Mouse (Mus musculus): ENCODE results near the gene Npas1. TPM values are rescaled to one million over a fixed set of nuclear protein-coding genes. Genes with fewer than 3 reads are reported as not detected.

The Npas1 gene
- polyA plus RNA-seq, 2 experiments = not detected

DNA sequence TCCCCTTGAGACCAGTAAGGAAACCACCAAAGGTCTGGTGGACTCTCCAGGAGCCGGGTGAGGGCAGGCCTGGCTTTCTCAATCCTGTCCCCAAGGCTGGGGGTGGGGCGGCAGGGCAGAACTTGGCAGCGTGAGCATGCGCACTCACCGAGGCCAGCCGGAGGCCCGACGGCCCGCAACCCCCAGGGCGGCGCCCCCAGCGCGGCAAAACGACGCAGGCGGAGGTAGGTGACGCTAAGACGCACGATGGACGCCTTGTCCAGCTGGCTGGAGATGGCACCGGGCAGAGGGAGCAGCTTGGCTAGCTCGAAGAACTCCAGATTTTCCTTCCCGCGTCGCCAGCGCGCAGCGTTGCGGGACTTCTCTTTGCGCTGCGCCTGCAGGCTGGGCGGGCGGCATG, 3.1 kb downstream of the Npas1 start:
- 4% methylated on average over 33 of the region's 33 CpGs for WGBS (ENCODE audit: insufficient replicate concordance)
- no peak for ATAC-seq (ENCODE audit: insufficient read depth)
- H3K36me3 ChIP-seq (replicated peaks; ENCODE audit: control insufficient read depth, insufficient read depth, low read depth) = no peaks in the 10 kb centered on the region
- no peak overlapping the region for H3K4me3 ChIP-seq (ENCODE audit: insufficient read depth in 1 of 2, low read depth in 2 of 2, low read length in 2 of 2)
- no peaks in the 10 kb centered on the region for H3K4me1 ChIP-seq (replicated peaks; ENCODE audit: control insufficient read depth in 2 of 2, insufficient read depth in 2 of 2, low read length in 1 of 2)
- no peak for DNase-seq (ENCODE audit: low read depth in 3 of 3, low spot score in 3 of 3)
- no peaks in the 10 kb centered on the region for H3K9me3 ChIP-seq (ENCODE audit: control insufficient read depth, low read length)
- TF ChIP-seq CTCF (IDR thresholded peaks at IDR 0.05; ENCODE audit: low read depth) (no peak), EP300 (IDR thresholded peaks at IDR 0.05; ENCODE audit: low read depth) (no peak)
- H3K27ac ChIP-seq = no peak overlapping the region
- H3K4me2 ChIP-seq (ENCODE audit: low read depth) = no peak overlapping the region; the same call in 1 of the 2 replicates
- H3K27me3 ChIP-seq (ENCODE audit: control insufficient read depth, insufficient read depth, low read length) = peaks cover 57% of the 10 kb centered on the region
- H3K9ac ChIP-seq (replicated peaks) = no peak overlapping the region

DNA sequence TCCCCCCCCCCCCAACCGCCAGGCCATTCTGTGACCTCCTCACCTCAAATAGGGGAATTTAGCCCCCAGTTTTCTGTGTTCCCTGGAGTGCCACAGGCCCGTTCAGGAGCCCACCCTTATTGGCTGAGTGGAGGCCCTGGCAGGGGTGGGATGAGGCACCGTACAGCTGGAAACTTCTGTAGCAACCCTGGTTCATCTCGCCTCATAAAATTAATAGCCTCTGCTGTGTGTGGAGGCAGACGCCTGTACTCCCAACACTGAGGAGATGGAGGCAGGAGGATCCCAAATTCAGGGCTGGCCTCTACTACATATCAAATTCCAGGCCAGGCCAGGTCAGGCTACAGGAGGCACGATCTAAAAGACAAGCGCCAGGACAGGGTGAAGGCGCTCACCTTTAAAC, 3.7 kb downstream of the Npas1 start:
- Histone ChIP-seq H3K9ac (replicated peaks) (no peak overlapping the region), H3K4me1 (replicated peaks; ENCODE audit: control insufficient read depth in 2 of 2, insufficient read depth in 2 of 2, low read length in 1 of 2) (no peaks in the 10 kb centered on the region), H3K4me2 (ENCODE audit: low read depth) (no peak overlapping the region), H3K36me3 (replicated peaks; ENCODE audit: control insufficient read depth, insufficient read depth, low read depth) (no peaks in the 10 kb centered on the region), H3K27me3 (ENCODE audit: control insufficient read depth, insufficient read depth, low read length) (peaks cover 57% of the 10 kb centered on the region), H3K9me3 (ENCODE audit: control insufficient read depth, low read length) (no peaks in the 10 kb centered on the region), H3K27ac (no peak overlapping the region), H3K4me3 (ENCODE audit: insufficient read depth in 1 of 2, low read depth in 2 of 2, low read length in 2 of 2) (no peak overlapping the region)
- ATAC-seq (ENCODE audit: insufficient read depth) (no peak), DNase-seq (ENCODE audit: low read depth in 3 of 3, low spot score in 3 of 3) (no peak)
- WGBS (ENCODE audit: insufficient replicate concordance) = 57% methylated on average over 8 of the region's 8 CpGs
- TF ChIP-seq EP300 (IDR thresholded peaks at IDR 0.05; ENCODE audit: low read depth) = no peak
- TF ChIP-seq CTCF (IDR thresholded peaks at IDR 0.05; ENCODE audit: low read depth) = no peak

- TF ChIP-seq CTCF (IDR thresholded peaks at IDR 0.05; ENCODE audit: low read depth) = no peak
- no peak for TF ChIP-seq EP300 (IDR thresholded peaks at IDR 0.05; ENCODE audit: low read depth)
- Histone ChIP-seq H3K4me2 (ENCODE audit: low read depth) (no peak overlapping the region), H3K27me3 (ENCODE audit: control insufficient read depth, insufficient read depth, low read length) (peaks cover 52% of the 10 kb centered on the region), H3K27ac (no peak overlapping the region), H3K36me3 (replicated peaks; ENCODE audit: control insufficient read depth, insufficient read depth, low read depth) (no peaks in the 10 kb centered on the region), H3K4me3 (ENCODE audit: insufficient read depth in 1 of 2, low read depth in 2 of 2, low read length in 2 of 2) (no peak overlapping the region), H3K9ac (replicated peaks) (no peak overlapping the region), H3K4me1 (replicated peaks; ENCODE audit: control insufficient read depth in 2 of 2, insufficient read depth in 2 of 2, low read length in 1 of 2) (no peaks in the 10 kb centered on the region), H3K9me3 (ENCODE audit: control insufficient read depth, low read length) (no peaks in the 10 kb centered on the region)
- ATAC-seq (ENCODE audit: insufficient read depth) = no peak
- DNase-seq (ENCODE audit: low read depth in 3 of 3, low spot score in 3 of 3) = no peak
- WGBS (ENCODE audit: insufficient replicate concordance) = 14% methylated on average over 17 of the region's 17 CpGs
These were observed 5.3 kb downstream of the Npas1 start for GRCm38 (mm10) chr7:16472116-16472709.

DNA sequence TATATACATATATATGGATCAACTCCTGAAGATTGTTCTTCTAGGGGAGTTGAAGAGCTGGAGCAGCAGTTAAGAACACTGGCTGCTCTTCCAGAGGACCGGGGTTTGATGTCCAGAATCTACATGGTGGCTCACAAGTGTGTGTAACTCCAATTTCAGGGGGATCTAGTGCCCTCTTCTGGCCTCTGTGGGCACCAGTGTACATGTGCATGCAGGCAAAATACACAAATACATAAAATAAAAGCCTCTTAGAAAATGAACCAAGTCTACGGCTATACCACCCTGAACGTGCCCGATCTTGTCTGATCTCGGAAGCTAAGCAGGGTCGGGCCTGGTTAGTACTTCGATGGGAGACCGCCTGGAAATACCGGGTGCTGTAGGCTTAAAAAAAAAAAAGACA, 6.0 kb downstream of the Npas1 start:
- TF ChIP-seq CTCF (IDR thresholded peaks at IDR 0.05; ENCODE audit: low read depth) (peak; percentile 44; the same call in 1 of the 2 replicates), EP300 (IDR thresholded peaks at IDR 0.05; ENCODE audit: low read depth) (no peak)
- Histone ChIP-seq H3K4me3 (ENCODE audit: insufficient read depth in 1 of 2, low read depth in 2 of 2, low read length in 2 of 2) (no peak overlapping the region), H3K4me2 (ENCODE audit: low read depth) (no peak overlapping the region), H3K9me3 (ENCODE audit: control insufficient read depth, low read length) (no peaks in the 10 kb centered on the region), H3K27me3 (ENCODE audit: control insufficient read depth, insufficient read depth, low read length) (peaks cover 46% of the 10 kb centered on the region), H3K4me1 (replicated peaks; ENCODE audit: control insufficient read depth in 2 of 2, insufficient read depth in 2 of 2, low read length in 1 of 2) (no peaks in the 10 kb centered on the region), H3K36me3 (replicated peaks; ENCODE audit: control insufficient read depth, insufficient read depth, low read depth) (no peaks in the 10 kb centered on the region), H3K9ac (replicated peaks) (no peak overlapping the region), H3K27ac (no peak overlapping the region)
- no peak for DNase-seq (ENCODE audit: low read depth in 3 of 3, low spot score in 3 of 3)
- 27% methylated on average over 9 of the region's 9 CpGs for WGBS (ENCODE audit: insufficient replicate concordance)
- ATAC-seq (ENCODE audit: insufficient read depth) = no peak

DNA sequence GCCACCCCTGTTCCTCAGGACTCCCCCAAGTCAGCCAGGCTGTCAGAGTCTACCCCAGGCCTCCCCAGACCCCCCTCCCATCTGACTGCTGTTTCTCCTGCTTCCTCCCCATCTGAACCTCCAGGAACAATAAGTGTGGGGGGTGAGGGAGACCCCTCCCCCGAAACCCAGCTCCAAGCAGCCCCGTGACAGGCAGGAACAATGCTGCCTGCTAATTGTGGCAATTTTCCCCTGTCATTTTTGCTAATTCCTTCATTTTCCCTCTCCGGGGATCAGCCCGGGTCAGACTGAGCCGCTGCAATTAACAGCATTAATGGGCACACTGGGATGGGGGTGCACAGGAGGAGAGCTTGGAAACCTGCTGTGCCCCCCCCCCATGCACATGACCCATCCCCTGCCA, 9.4 kb downstream of the Npas1 start:
- H3K9ac ChIP-seq (replicated peaks) = no peak overlapping the region
- no peak overlapping the region for H3K4me3 ChIP-seq (ENCODE audit: insufficient read depth in 1 of 2, low read depth in 2 of 2, low read length in 2 of 2)
- peaks cover 11% of the 10 kb centered on the region for H3K27me3 ChIP-seq (ENCODE audit: control insufficient read depth, insufficient read depth, low read length)
- DNase-seq (ENCODE audit: low read depth in 3 of 3, low spot score in 3 of 3) (no peak), ATAC-seq (ENCODE audit: insufficient read depth) (no peak)
- no peaks in the 10 kb centered on the region for H3K36me3 ChIP-seq (replicated peaks; ENCODE audit: control insufficient read depth, insufficient read depth, low read depth)
- WGBS (ENCODE audit: insufficient replicate concordance) = 26% methylated on average over 5 of the region's 5 CpGs
- H3K4me1 ChIP-seq (replicated peaks; ENCODE audit: control insufficient read depth in 2 of 2, insufficient read depth in 2 of 2, low read length in 1 of 2) = no peaks in the 10 kb centered on the region
- H3K27ac ChIP-seq = no peak overlapping the region
- no peaks in the 10 kb centered on the region for H3K9me3 ChIP-seq (ENCODE audit: control insufficient read depth, low read length)
- no peak for TF ChIP-seq CTCF (IDR thresholded peaks at IDR 0.05; ENCODE audit: low read depth)
- TF ChIP-seq EP300 (IDR thresholded peaks at IDR 0.05; ENCODE audit: low read depth) = no peak
- no peak overlapping the region for H3K4me2 ChIP-seq (ENCODE audit: low read depth)
